Mouse (Mus musculus): ENCODE results near the gene Olfr972.

- no peak for TF ChIP-seq CTCF (IDR thresholded peaks at IDR 0.05; ENCODE audit: low read depth)
- no peak for TF ChIP-seq EP300 (IDR thresholded peaks at IDR 0.05; ENCODE audit: low read depth)
Observed at GRCm38 (mm10) chr9:39866122-39866521, at the start of gene Olfr972.

Data from liver, embryonic 14.5 days (tissue).